Mouse (Mus musculus) bone marrow, adult 2 months (tissue): ENCODE results near the gene Itgb6.

ENCODE experiments used
- CTCF ChIP-seq: fragments of 200-500 bp; IDR thresholded peaks from 2 replicates; pipeline ENCODE4 v1.5.1; 2011; ENCODE audit warnings: low read length, control low read depth; ENCODE audit not compliant: control insufficient read depth, insufficient read depth
- POLR2A ChIP-seq: fragments of 200-500 bp; IDR thresholded peaks from 2 replicates; pipeline ENCODE4 v1.6.1; 2011; ENCODE audit warnings: low read depth, mild to moderate bottlenecking, control low read depth, low read length, borderline replicate concordance; ENCODE audit not compliant: control insufficient read depth

GRCm38 (mm10) chr2:60688944-60689615 is 33.4 kb downstream of the Itgb6 start:
- TF ChIP-seq POLR2A, result no peak
- no peak for TF ChIP-seq CTCF
